In genomic region chr10:12879313-12879695, GRCm38 (mm10) we compare ENCODE assay signal across 11 mouse cellular contexts. TPM values are rescaled to one million over a fixed set of nuclear protein-coding genes. Genes with fewer than 3 reads are reported as not detected.
DNase-seq lines count a peak whose midpoint lies in the region; ATAC-seq and TF ChIP-seq lines count a peak whose summit lies in the region.
"Had no signal": no experiment of that assay in that cellular context is flagged by ENCODE, and none has a peak within 500 bp of the region (broad histone marks: within the 10 kb centered on the region; RNA-seq: fewer than 3 reads in every experiment).

No protein-coding gene starts in this region.

- H3K4me1 ChIP-seq in intestine, embryonic 14.5 days (replicated peaks; ENCODE audit: control insufficient read depth, insufficient read depth, low read length) = 0 out of 2 replicates have a peak, but pooled peaks cover 5% of the 10 kb centered on the region
- no peaks in the 10 kb centered on the region for H3K4me1 ChIP-seq in intestine, postnatal 0 days (replicated peaks; ENCODE audit: control insufficient read depth, insufficient read depth, low read length)
- H3K4me1 ChIP-seq in forebrain, embryonic 16.5 days (replicated peaks; ENCODE audit: control insufficient read depth, insufficient read depth, low read length) = peaks cover 4% of the 10 kb centered on the region
- H3K4me1 ChIP-seq: stomach, embryonic 15.5 days had no signal

- no peaks in the 10 kb centered on the region for H3K27me3 ChIP-seq in intestine, embryonic 14.5 days (replicated peaks; ENCODE audit: control insufficient read depth, insufficient read depth, low read length)
- no peaks in the 10 kb centered on the region for H3K27me3 ChIP-seq in intestine, postnatal 0 days (replicated peaks; ENCODE audit: control insufficient read depth, insufficient read depth, low read length)
- no peaks in the 10 kb centered on the region for H3K27me3 ChIP-seq in forebrain, embryonic 16.5 days (replicated peaks; ENCODE audit: control insufficient read depth, insufficient read depth, low read length)
- H3K27me3 ChIP-seq: stomach, embryonic 15.5 days had no signal

- H3K9ac ChIP-seq in intestine, embryonic 14.5 days (ENCODE audit: low read length) = no peak overlapping the region
- no peak overlapping the region for H3K9ac ChIP-seq in intestine, postnatal 0 days (ENCODE audit: low read depth, low read length)
- no peak overlapping the region for H3K9ac ChIP-seq in forebrain, embryonic 16.5 days (replicated peaks; ENCODE audit: low read depth, low read length)
- H3K9ac ChIP-seq: stomach, embryonic 15.5 days had no signal

- no peak for TF ChIP-seq CTCF in intestine, postnatal 0 days (IDR thresholded peaks at IDR 0.05; ENCODE audit: low read depth)

- no peak overlapping the region for H3K4me3 ChIP-seq in intestine, embryonic 14.5 days (ENCODE audit: low read depth, low read length)
- H3K4me3 ChIP-seq in intestine, postnatal 0 days (ENCODE audit: low read depth, low read length) = no peak overlapping the region
- no peak overlapping the region for H3K4me3 ChIP-seq in forebrain, embryonic 16.5 days (replicated peaks; ENCODE audit: low read length)
- H3K4me3 ChIP-seq: stomach, embryonic 15.5 days had no signal

- H3K9me3 ChIP-seq in intestine, embryonic 14.5 days (ENCODE audit: control insufficient read depth, low read length) = no peaks in the 10 kb centered on the region
- H3K9me3 ChIP-seq in intestine, postnatal 0 days (ENCODE audit: control insufficient read depth) = no peaks in the 10 kb centered on the region
- no peaks in the 10 kb centered on the region for H3K9me3 ChIP-seq in forebrain, embryonic 16.5 days (ENCODE audit: control insufficient read depth, low read length)
- H3K9me3 ChIP-seq: stomach, embryonic 15.5 days had no signal

- DNase-seq in intestine, embryonic 14.5 days (ENCODE audit: low spot score) = peak; percentile 18
- DNase-seq in 3T3-L1 (ENCODE audit: low read depth, low spot score) = peak; percentile 23
- DNase-seq in embryo, embryonic 10 days (ENCODE audit: low spot score) = peak; percentile 76
- DNase-seq in layer of hippocampus, postnatal 14 days (ENCODE audit: low spot score in 2 of 2) = no peak
- DNase-seq in frontal cortex, postnatal 14 days (ENCODE audit: low spot score in 2 of 2) = no peak
- DNase-seq: adrenal gland, postnatal 14 days; cerebellum, postnatal 36 days; thymus, postnatal 36 days had no signal

- no peak overlapping the region for H3K4me2 ChIP-seq in intestine, embryonic 14.5 days (ENCODE audit: low read length)
- no peak overlapping the region for H3K4me2 ChIP-seq in intestine, postnatal 0 days (replicated peaks; ENCODE audit: low read depth)
- H3K4me2 ChIP-seq in forebrain, embryonic 16.5 days (ENCODE audit: low read length) = no peak overlapping the region

- ATAC-seq in intestine, embryonic 14.5 days (replicated peaks; ENCODE audit: low FRiP score, low TSS enrichment, low read depth) = no peak
- no peak for ATAC-seq in intestine, postnatal 0 days
- ATAC-seq in forebrain, embryonic 16.5 days = peak; percentile 85

- WGBS in intestine, embryonic 14.5 days = 31% methylated on average over 3 of the region's 3 CpGs
- 46% methylated on average over 3 of the region's 3 CpGs for WGBS in intestine, postnatal 0 days
- WGBS in forebrain, embryonic 16.5 days = 1% methylated on average over 3 of the region's 3 CpGs

- no peaks in the 10 kb centered on the region for H3K36me3 ChIP-seq in intestine, embryonic 14.5 days (ENCODE audit: control insufficient read depth, insufficient read depth, low read length)
- no peaks in the 10 kb centered on the region for H3K36me3 ChIP-seq in intestine, postnatal 0 days (ENCODE audit: control insufficient read depth, insufficient read depth)
- H3K36me3 ChIP-seq in forebrain, embryonic 16.5 days (ENCODE audit: control insufficient read depth, insufficient read depth) = no peaks in the 10 kb centered on the region
- H3K36me3 ChIP-seq: stomach, embryonic 15.5 days had no signal

- H3K27ac ChIP-seq in intestine, embryonic 14.5 days (ENCODE audit: low read depth) = no peak overlapping the region
- H3K27ac ChIP-seq in intestine, postnatal 0 days (ENCODE audit: low read depth, low read length) = no peak overlapping the region
- no peak overlapping the region for H3K27ac ChIP-seq in forebrain, embryonic 16.5 days (ENCODE audit: low read length)
- H3K27ac ChIP-seq: stomach, embryonic 15.5 days had no signal

RNA-seq across cellular contexts. Expression of gene Utrn, which starts 10.1 kb away (rescaled TPM):
- polyA plus RNA-seq in intestine, embryonic 14.5 days (2014; fragmentation: Nextera tagmentation; extraction: Ambion mirVana) = 55.1 and 55.5 TPM in 2 replicates
- polyA plus RNA-seq in intestine, postnatal 0 days (2015; fragmentation: Nextera tagmentation; extraction: Ambion mirVana) = 21.5 and 22.6 TPM in 2 replicates
- polyA plus RNA-seq in forebrain, embryonic 16.5 days (2015; fragmentation: Nextera tagmentation; extraction: Ambion mirVana) = 18.8 and 20.3 TPM in 2 replicates
- 10 to 100 TPM; 35.6 to 40.3 TPM for total RNA-seq in layer of hippocampus, postnatal 14 days (2021)

Comparison
In these comparisons a context has a peak if more than half of its experiments do, and no peak if none do; other contexts are left out.
1. DNase-seq: peak in intestine, embryonic 14.5 days (single experiment), 3T3-L1 (single experiment) and embryo, embryonic 10 days (single experiment); none in layer of hippocampus, postnatal 14 days (0 of 2) and frontal cortex, postnatal 14 days (0 of 2).